Mouse (Mus musculus) T-helper 17 cell (primary cell): ENCODE data around the gene Fam78a.

ENCODE experiments used
- in situ Hi-C, 2 experiments: fragments of 300-600 bp; cut with MboI, MseI; formaldehyde crosslinking; loops; 1 replicate in 1 of 2; 2 replicates in 1 of 2; pipeline ENCODE4 v1.15.1; 2025; ENCODE audit warnings: high pct_unique_total_duplicates in 2 of 2

Fam78a gene

GRCm38 (mm10) chr2:32103557-32103956, 18.9 kb upstream of the Fam78a start:
- in situ Hi-C loops = no loop called here

- in situ Hi-C loops = no loop called here
Measured at GRCm38 (mm10) chr2:32102944-32103343, 18.3 kb upstream of the Fam78a start.

- in situ Hi-C loops = no loop called here
Measured at GRCm38 (mm10) chr2:32096122-32096420, 11.4 kb upstream of the Fam78a start.

DNA sequence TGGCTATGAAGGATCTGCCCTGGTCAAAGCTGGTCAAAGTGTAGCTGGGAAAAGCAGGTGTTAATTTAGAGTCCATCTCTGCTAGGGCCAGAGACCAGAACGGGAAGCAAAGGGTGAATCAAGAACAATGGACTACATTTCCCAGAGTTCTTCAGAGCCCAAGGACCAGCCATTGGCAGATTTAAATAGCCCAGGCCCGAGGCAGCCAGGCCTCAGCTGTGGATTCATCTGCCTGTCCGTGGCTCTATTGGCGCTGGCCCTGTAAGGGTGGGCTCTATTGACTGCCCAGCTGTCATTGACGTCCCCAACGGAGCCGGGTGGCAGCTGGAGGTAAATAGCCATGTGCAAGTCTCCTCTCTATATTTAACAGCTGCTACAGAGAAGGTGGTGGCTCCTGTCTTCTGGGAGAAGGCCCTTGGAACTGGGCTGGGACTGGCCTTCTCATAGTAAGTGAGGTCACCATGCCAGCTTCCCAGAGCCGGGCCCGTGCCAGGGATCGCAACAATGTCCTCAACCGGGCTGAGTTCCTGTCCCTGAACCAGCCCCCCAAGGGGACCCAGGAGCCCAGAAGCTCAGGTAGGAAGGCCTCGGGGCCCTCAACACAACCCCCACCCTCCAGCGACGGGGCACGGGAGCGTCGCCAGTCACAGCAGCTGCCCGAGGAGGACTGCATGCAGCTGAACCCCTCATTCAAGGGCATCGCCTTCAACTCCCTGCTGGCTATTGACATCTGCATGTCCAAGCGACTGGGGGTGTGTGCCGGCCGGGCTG, 10.9 kb upstream of the Fam78a start, which contains the start of gene Plpp7:
Gene Plpp7 (plus strand): TSS at position 178 of the 771 bp plus-strand sequence.
- in situ Hi-C loops = no loop called here

GRCm38 (mm10) chr2:32094001-32094707, 9.5 kb upstream of the Fam78a start:
- in situ Hi-C loops = no loop called here

- in situ Hi-C loops = no loop called here
Measured at GRCm38 (mm10) chr2:32091956-32092355, 7.3 kb upstream of the Fam78a start.

DNA sequence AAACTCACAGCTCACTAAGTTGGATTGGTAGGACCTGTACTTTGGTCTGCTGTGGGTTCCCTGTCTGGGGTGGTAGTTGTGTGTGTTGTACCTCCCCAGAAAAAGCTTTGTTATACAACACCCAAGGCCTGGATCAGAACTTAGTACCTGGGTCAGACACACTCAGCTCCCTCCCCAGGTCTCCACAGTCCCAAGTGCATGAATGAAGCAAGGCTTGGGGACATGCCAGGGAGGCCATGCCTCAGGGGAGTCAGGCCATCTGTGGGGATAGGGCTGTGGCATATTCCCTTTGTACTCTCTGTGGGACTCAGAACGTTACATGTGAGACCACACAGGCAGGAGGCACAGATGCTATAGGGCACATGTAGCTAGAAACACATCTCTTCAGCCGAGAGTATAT, 5.5 kb upstream of the Fam78a start:
- in situ Hi-C loops = no loop called here

DNA sequence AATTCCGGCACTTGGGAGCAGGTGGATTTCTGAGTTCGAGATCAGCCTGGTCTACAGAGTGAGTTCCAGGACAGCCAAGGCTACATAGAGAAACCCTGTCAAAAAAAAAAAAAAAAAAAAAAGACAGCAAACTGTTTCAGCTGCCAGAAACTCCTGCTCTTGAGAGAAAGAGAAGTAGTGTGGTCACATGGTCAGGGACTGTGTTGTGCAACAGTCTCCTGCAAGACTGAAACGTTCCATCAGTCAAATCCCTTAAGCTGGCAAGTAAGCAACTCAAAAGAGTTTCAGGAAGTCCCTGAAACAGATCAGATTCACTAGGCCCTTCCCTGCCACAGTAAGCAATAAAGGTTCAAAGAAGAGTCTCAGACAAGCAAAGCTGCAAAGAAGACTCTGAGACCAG, 4.9 kb upstream of the Fam78a start:
- in situ Hi-C loops = loop anchor here in 1 of 2 experiments (10.0 kb wide), 1 partner anchor 45 kb away; no protein-coding TSS in a partner anchor

- in situ Hi-C loops = loop anchor here in 1 of 2 experiments (10.0 kb wide), 1 partner anchor 46 kb away; no protein-coding TSS in a partner anchor
Measured at GRCm38 (mm10) chr2:32088372-32088981, 3.8 kb upstream of the Fam78a start.

- in situ Hi-C loops = loop anchor here in 1 of 2 experiments (10.0 kb wide), 1 partner anchor 47 kb away; no protein-coding TSS in a partner anchor
Measured at GRCm38 (mm10) chr2:32087606-32088005, 2.9 kb upstream of the Fam78a start.

- in situ Hi-C loops = loop anchor here in 1 of 2 experiments (10.0 kb wide), 1 partner anchor 50 kb away; no protein-coding TSS in a partner anchor
Measured at GRCm38 (mm10) chr2:32085231-32085630, 574 bp upstream of the Fam78a start.

- in situ Hi-C loops = loop anchor here in 1 of 2 experiments (10.0 kb wide), 1 partner anchor 50 kb away; no protein-coding TSS in a partner anchor
Measured at GRCm38 (mm10) chr2:32084872-32085199, 179 bp upstream of the Fam78a start.

DNA sequence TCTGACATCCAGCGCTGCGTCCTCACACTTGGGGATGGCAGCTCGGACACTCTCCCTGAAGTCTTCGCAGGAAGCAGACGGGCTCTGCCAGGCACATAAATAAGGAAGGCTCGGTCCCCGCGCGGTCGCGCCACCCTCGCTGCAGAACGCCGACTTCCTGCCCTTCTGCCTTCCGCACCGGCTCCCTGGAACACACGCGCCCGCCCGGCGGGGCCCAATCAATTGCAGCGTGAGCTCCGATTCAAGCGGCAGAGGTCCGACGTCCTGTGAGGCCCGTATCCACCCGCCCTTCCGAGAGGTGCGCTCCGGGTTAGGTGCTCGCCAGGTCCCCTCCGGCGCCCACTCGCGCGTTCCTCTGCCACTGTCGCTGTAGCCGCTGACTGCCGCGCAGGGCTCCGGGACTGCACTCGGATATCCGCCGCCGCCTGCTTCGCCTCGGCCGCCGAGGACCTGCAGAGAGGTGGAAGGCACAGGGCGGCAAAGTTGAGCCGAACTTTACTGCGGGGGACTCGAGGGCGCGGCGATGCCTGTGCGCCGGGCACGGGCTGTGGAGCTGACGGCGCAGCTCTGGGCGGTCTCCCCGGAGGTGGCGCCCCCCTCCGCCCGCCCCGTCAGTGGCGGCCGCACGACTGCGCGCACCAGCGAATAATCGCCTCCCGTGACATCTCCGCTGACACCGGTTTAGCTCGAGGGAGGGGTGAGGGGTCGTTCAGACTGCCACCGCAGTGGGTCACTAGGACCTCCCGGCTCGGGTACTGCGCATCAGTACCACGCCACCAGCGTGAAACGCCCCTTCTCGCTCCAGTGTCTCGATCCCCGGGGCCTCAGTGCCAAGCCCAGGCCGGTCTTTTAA, 1.3 kb downstream of the Fam78a start:
- in situ Hi-C loops = loop anchor here in 1 of 2 experiments (10.0 kb wide), 1 partner anchor 51 kb away; no protein-coding TSS in a partner anchor

- in situ Hi-C loops = loop anchor here in 1 of 2 experiments (10.0 kb wide), 1 partner anchor 53 kb away; no protein-coding TSS in a partner anchor
Measured at GRCm38 (mm10) chr2:32082229-32082628, 2.4 kb downstream of the Fam78a start.

GRCm38 (mm10) chr2:32081296-32081929, 3.2 kb downstream of the Fam78a start:
- in situ Hi-C loops = loop anchor here in 1 of 2 experiments (10.0 kb wide), 1 partner anchor 53 kb away; no protein-coding TSS in a partner anchor

GRCm38 (mm10) chr2:32080681-32081080, 4.0 kb downstream of the Fam78a start:
- in situ Hi-C loops = loop anchor here in 1 of 2 experiments (10.0 kb wide), 1 partner anchor 54 kb away; no protein-coding TSS in a partner anchor

DNA sequence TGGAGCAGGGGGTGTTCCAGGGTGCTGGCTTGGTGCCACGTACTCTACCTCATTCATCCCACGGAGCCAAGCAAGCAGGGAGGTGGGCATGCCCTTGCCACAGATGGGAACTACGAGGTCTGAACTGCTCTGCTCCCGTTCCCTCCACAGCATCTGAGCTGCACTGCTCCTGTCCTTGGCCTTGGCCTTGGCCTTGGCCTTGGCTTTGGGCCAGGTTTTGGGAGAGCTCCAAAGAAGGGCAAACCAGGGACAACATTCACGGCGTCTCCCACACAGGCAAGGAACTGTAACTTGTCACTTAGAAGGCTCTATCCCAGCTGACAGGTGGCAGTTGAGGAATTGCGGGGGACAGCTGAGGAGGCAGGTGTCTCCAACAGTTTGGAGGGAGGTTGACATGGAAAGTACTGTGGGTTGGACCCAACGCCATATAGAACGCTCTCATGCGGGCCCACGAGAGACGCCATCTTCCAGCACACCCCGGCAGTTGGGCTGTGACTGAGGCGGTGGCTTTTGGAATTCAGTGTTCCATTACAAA, 5.4 kb downstream of the Fam78a start:
- in situ Hi-C loops = no loop called here

GRCm38 (mm10) chr2:32078522-32078921, 6.1 kb downstream of the Fam78a start:
- in situ Hi-C loops = no loop called here

DNA sequence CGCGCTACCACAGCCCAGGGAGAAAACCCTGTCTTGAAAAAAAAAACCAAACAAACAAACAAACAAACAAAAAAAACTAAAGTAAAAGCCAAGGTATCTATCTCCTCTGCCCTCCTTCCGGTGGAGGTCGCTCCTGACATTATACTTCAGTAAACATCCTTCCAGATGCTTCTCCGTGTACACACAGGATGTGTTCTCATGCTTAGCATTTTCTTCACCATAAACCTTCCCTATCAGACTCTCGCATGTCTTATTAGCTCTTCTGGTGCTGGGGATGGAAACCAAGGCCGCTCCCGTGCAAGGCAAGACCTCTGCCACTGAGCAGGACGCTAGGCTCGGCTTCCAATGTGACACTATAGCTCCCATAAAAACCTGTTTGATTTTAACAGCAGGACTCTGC, 6.9 kb downstream of the Fam78a start:
- in situ Hi-C loops = no loop called here

GRCm38 (mm10) chr2:32075368-32075767, 9.3 kb downstream of the Fam78a start:
- in situ Hi-C loops = no loop called here
